Mouse (Mus musculus) heart, embryonic 10.5 days (tissue): ENCODE results near the gene Atp6v0d1. TPM values are rescaled to one million over a fixed set of nuclear protein-coding genes. Genes with fewer than 3 reads are reported as not detected.

ENCODE experiments used
- DNase-seq: peaks from one replicate; pipeline ENCODE4 v3.0.0-alpha.2; 2017; ENCODE audit warnings: low spot score
- H3K27ac ChIP-seq: fragments of 300-500 bp; sonication (generic); 2 replicates; pipeline ENCODE4 v1.5.1; 2016; ENCODE audit warnings: mild to moderate bottlenecking
- H3K27me3 ChIP-seq: fragments of 300-500 bp; sonication (generic); 2 replicates; pipeline ENCODE4 v1.6.1; 2016; ENCODE audit warnings: mild to moderate bottlenecking; ENCODE audit not compliant: poor library complexity, insufficient read depth, severe bottlenecking
- H3K36me3 ChIP-seq: fragments of 300-500 bp; sonication (generic); 2 replicates; pipeline ENCODE4 v1.6.1; 2016; ENCODE audit warnings: mild to moderate bottlenecking, moderate library complexity
- H3K4me1 ChIP-seq: fragments of 300-500 bp; sonication (generic); 2 replicates; pipeline ENCODE4 v1.6.1; 2016; ENCODE audit warnings: mild to moderate bottlenecking
- H3K4me3 ChIP-seq: fragments of 300-500 bp; sonication (generic); 2 replicates; pipeline ENCODE4 v1.5.1; 2016; ENCODE audit warnings: mild to moderate bottlenecking, moderate library complexity
- H3K9me3 ChIP-seq: fragments of 300-500 bp; sonication (generic); 2 replicates; pipeline ENCODE4 v1.6.1; 2016; ENCODE audit warnings: mild to moderate bottlenecking, moderate library complexity
- WGBS: fragments of 180-500 bp; shearing (Covaris S2); methylation state at CpG from one replicate; pipeline ENCODE4 v1.1.7; 2016; 5-methylcytosine and 5-hydroxymethylcytosine counted together
- polyA plus RNA-seq: library from polyadenylated mRNA; unstranded; fragments of >200 nt; fragmentation: Nextera tagmentation; extraction: Ambion mirVana; gene quantifications from 2 replicates; pipeline ENCODE4 v1.2.1, GENCODE M21; 2016

Gene Atp6v0d1
- polyA plus RNA-seq, 1 experiment from 2014 or later, result 70.6 TPM

GRCm38 (mm10) chr8:105508758-105509157, 57.1 kb downstream of the Atp6v0d1 start:
- no peak for DNase-seq
- Histone ChIP-seq H3K9me3 (no peaks in the 10 kb centered on the region), H3K27me3 (no peaks in the 10 kb centered on the region), H3K4me3 (no peak overlapping the region), H3K27ac (0 out of 2 replicates have a peak overlapping the region, but pooled peaks have one; percentile 0), H3K36me3 (no peaks in the 10 kb centered on the region), H3K4me1 (peaks cover 25% of the 10 kb centered on the region)
- 78% methylated on average over 1 of the region's 2 CpGs for WGBS

- no peaks in the 10 kb centered on the region for H3K36me3 ChIP-seq
- H3K27me3 ChIP-seq, result no peaks in the 10 kb centered on the region
- 53% methylated on average over 6 of the region's 6 CpGs for WGBS
- no peak overlapping the region for H3K27ac ChIP-seq
- H3K4me1 ChIP-seq, result peaks cover 25% of the 10 kb centered on the region
- no peak overlapping the region for H3K4me3 ChIP-seq
- no peaks in the 10 kb centered on the region for H3K9me3 ChIP-seq
- DNase-seq, result no peak
These were observed 58.9 kb downstream of the Atp6v0d1 start for GRCm38 (mm10) chr8:105506977-105507376.

DNA sequence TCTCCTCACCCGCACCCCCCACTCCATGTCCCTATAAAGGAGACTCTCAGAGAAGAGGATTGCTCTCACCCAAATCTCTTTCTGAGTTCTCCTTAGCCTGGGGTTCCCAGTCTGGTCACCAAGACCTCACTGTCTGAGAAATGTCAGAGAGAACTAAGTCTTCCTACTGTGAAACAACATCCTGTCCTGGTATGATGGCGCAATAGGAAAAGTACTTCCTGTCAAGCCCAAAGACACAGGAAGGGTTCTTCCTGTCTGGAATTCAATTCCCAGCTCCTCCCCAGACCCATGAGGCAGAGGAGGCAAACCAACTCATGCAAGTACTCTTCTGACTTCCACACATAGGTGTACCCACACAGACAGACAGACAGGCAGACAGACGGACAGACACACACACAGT, 61.2 kb downstream of the Atp6v0d1 start:
- no peaks in the 10 kb centered on the region for H3K27me3 ChIP-seq
- no peaks in the 10 kb centered on the region for H3K36me3 ChIP-seq
- no peaks in the 10 kb centered on the region for H3K9me3 ChIP-seq
- H3K27ac ChIP-seq, result peak overlapping the region; percentile 29; the same call in 1 of the 2 replicates
- H3K4me3 ChIP-seq, result no peak overlapping the region
- H3K4me1 ChIP-seq, result peaks cover 15% of the 10 kb centered on the region
- DNase-seq, result no peak
- 89% methylated on average over 3 of the region's 3 CpGs for WGBS

DNA sequence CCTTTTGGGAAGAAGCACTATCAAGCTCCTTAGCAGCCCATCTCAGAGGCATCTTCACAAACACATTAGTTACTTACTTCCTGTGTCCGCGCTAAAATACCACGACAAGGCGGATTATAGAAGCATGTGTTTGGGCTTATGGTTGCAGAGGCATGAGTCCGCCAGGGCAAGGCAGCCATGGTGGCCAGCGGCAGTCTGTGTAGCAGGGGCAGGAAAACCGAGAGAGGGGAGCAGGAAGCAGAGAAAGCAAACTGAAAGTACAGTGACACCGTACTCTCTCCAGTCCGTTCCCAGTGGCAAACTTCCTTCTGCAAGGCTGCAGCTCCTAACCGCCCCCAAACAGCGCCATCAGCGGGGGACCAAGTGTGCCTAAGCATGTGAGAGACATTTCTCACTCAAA, 66.1 kb downstream of the Atp6v0d1 start:
- DNase-seq, result no peak
- WGBS, result 59% methylated on average over 12 of the region's 12 CpGs
- Histone ChIP-seq H3K27ac (no peak overlapping the region), H3K4me3 (no peak overlapping the region), H3K9me3 (no peaks in the 10 kb centered on the region), H3K27me3 (no peaks in the 10 kb centered on the region), H3K36me3 (no peaks in the 10 kb centered on the region), H3K4me1 (peaks cover 11% of the 10 kb centered on the region)

DNA sequence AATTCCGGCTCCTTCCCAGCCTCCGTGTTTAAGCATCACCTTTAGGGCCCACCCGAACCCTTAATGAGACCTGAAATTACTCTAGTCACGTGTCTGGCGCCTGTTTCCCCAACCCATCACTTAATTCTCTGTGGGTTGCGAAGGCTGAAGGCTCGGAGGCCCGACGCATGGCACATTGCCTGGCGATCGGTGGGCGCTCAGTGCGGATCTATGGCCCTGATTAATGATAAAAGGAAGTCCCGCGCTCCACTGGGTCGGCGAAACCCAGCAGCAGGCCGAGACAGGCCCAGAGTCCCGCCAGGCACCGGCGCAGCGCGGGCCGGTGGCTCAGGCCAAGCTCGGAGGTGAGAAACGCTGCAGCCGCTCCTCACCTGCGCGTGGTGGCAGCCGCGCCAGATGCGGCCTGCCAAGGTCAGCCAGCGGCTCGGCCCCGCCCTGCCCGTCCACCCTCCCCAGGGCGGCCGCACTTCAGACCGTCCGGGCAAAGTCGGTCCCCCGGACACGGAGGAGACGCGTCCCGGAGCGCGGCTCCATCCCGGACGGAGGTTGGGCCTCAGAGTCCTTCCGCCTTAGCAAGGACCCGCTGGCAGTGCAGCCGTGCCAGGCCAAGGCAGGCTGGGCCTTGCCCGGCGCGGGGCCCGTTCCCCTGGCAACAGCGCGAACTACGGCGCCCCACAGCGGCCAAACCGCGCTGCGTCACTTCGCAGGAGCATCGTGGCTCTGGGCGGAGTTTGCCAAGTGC, 69.2 kb downstream of the Atp6v0d1 start, which contains the start of gene Zdhhc1:
Gene Zdhhc1, minus strand, starts transcription at position 464 of the 742 bp plus-strand sequence.
- WGBS, result under 1% methylated on average over 68 of the region's 68 CpGs
- H3K4me3 ChIP-seq, result peak within 1 kb of the TSS; percentile 80
- no peaks in the 10 kb centered on the region for H3K36me3 ChIP-seq
- DNase-seq, result peak; percentile 91
- H3K27ac ChIP-seq, result peak within 1 kb of the TSS; percentile 92
- peaks cover 13% of the 10 kb centered on the region for H3K4me1 ChIP-seq
- H3K9me3 ChIP-seq, result no peaks in the 10 kb centered on the region
- no peaks in the 10 kb centered on the region for H3K27me3 ChIP-seq

DNA sequence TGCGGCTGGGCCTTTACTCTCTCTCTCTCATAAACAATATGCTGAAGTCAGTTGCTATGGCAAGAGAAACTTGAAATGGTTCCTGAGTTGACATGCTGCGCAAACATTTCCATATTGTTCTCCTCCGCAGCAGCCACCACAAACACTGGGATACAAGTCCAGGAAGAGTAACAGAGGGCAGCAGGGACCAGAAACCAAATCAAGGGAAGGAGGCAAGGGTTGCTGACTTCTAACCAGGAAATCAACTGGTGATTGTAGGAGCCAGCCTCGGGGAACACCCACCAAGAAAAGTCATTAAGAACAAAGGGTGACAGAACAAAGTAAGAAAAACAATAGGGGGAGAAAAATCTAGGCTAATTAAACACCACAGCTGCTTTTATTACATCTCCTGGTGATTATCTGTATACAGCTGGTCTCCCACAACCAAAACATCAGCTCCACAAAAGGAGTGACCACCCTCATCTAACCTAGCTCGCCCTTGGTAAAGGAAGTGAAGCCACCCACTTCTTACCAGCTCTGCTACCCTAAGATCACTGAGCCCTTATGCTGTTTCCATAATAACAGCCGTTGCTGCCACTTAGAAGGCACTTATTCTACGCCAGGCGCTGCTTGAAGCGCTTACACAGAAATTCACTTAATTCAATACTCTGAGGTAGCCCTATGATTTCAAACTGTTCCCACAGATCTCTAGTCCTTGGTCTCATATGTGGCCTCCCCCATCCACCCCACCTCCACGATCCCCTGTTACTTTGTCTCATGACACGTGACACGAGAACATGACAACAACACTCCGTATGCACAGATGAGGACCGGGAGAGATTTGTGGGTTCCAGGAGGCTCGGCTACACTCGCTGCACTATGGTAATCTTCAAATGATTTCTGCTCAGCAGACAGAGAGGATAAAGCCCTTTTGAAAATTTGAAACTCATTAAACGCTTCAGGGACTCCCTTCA, 70.2 kb downstream of the Atp6v0d1 start:
- Histone ChIP-seq H3K27ac (peak overlapping the region; percentile 92), H3K4me3 (peak overlapping the region; percentile 80), H3K27me3 (no peaks in the 10 kb centered on the region), H3K4me1 (peaks cover 23% of the 10 kb centered on the region), H3K36me3 (no peaks in the 10 kb centered on the region), H3K9me3 (no peaks in the 10 kb centered on the region)
- DNase-seq, result no peak
- 47% methylated on average over 17 of the region's 17 CpGs for WGBS

GRCm38 (mm10) chr8:105494566-105494965, 71.3 kb downstream of the Atp6v0d1 start:
- H3K4me3 ChIP-seq, result no peak overlapping the region
- 76% methylated on average over 3 of the region's 3 CpGs for WGBS
- no peaks in the 10 kb centered on the region for H3K27me3 ChIP-seq
- no peak overlapping the region for H3K27ac ChIP-seq
- no peaks in the 10 kb centered on the region for H3K9me3 ChIP-seq
- DNase-seq, result no peak
- H3K4me1 ChIP-seq, result peaks cover 26% of the 10 kb centered on the region
- no peaks in the 10 kb centered on the region for H3K36me3 ChIP-seq

DNA sequence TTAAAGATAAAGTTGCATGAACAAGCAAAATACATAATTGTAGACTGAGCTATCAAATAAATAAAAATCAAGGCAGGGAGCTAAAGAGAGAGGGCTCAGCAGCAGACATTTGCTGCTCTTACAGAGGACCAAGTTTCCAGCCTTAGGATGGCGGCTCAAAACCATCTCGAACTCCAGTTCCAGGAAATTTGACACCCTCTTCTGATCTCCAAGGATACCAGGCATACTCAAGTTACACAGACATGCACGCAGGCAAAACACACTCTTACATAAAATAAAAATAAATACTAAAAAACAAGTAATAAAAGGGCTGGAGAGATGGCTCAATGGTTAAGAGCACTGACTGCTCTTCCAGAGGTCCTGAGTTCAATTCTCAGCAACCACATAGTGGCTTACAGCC, 72.4 kb downstream of the Atp6v0d1 start:
- H3K4me1 ChIP-seq, result peaks cover 26% of the 10 kb centered on the region
- no peaks in the 10 kb centered on the region for H3K9me3 ChIP-seq
- H3K27me3 ChIP-seq, result no peaks in the 10 kb centered on the region
- H3K27ac ChIP-seq, result no peak overlapping the region
- no peak for DNase-seq
- WGBS, result 37% methylated on average over 3 of the region's 3 CpGs
- no peak overlapping the region for H3K4me3 ChIP-seq
- H3K36me3 ChIP-seq, result no peaks in the 10 kb centered on the region

- Histone ChIP-seq H3K4me3 (no peak overlapping the region), H3K36me3 (0 out of 2 replicates have a peak, but pooled peaks cover 5% of the 10 kb centered on the region), H3K4me1 (peaks cover 15% of the 10 kb centered on the region), H3K9me3 (no peaks in the 10 kb centered on the region), H3K27me3 (no peaks in the 10 kb centered on the region), H3K27ac (no peak overlapping the region)
- WGBS, result 50% methylated on average over 1 of the region's 1 CpGs
- DNase-seq, result no peak
These were observed 76.6 kb downstream of the Atp6v0d1 start for GRCm38 (mm10) chr8:105489281-105489680.

DNA sequence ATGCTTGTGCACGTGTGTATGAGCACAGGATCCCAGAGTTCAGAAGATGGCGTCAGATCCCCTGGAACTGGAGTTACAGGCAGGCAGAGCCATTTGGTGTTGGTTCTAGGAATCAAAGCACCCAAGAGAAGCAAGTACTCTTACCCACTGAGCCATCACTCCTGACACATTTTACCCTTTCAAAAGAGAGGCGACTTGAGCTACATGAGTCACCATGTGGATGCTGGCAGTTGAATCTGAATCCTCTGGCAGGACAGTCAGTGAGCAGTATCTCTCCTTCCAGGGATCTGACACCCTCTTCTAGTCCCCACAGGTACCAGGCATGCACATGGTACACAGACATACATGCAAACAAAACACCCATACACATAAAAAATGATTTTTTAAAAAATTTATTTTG, 77.8 kb downstream of the Atp6v0d1 start:
- Histone ChIP-seq H3K27me3 (no peaks in the 10 kb centered on the region), H3K4me1 (peaks cover 25% of the 10 kb centered on the region), H3K9me3 (no peaks in the 10 kb centered on the region), H3K36me3 (0 out of 2 replicates have a peak, but pooled peaks cover 5% of the 10 kb centered on the region), H3K4me3 (no peak overlapping the region), H3K27ac (no peak overlapping the region)
- no peak for DNase-seq
- 64% methylated on average over 3 of the region's 3 CpGs for WGBS

- Histone ChIP-seq H3K4me3 (no peak overlapping the region), H3K27me3 (no peaks in the 10 kb centered on the region), H3K9me3 (no peaks in the 10 kb centered on the region), H3K27ac (0 out of 2 replicates have a peak overlapping the region, but pooled peaks have one; percentile 26), H3K36me3 (0 out of 2 replicates have a peak, but pooled peaks cover 5% of the 10 kb centered on the region), H3K4me1 (peaks cover 27% of the 10 kb centered on the region)
- DNase-seq, result no peak
- WGBS, result 26% methylated on average over 2 of the region's 2 CpGs
These were observed 81.5 kb downstream of the Atp6v0d1 start for GRCm38 (mm10) chr8:105484392-105484791.

DNA sequence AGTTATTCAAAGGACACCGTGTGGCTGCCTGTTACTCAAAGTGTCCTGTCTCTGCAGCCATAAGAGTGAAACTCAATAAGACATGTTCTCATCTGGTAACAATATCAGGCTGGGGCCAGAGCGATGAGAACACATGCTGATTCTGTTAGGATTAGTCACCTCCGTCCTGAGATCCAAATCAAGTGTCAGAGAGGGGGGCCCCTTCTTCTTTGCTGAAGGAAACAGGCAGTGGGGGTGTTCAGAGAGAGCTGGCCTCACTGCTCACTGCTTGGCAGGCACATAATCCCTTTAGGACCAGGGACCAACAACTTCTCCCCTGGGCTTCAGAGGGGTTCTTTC, 81.8 kb downstream of the Atp6v0d1 start:
- Histone ChIP-seq H3K9me3 (no peaks in the 10 kb centered on the region), H3K27ac (0 out of 2 replicates have a peak overlapping the region, but pooled peaks have one; percentile 26), H3K27me3 (no peaks in the 10 kb centered on the region), H3K36me3 (0 out of 2 replicates have a peak, but pooled peaks cover 5% of the 10 kb centered on the region), H3K4me3 (no peak overlapping the region), H3K4me1 (peaks cover 30% of the 10 kb centered on the region)
- no peak for DNase-seq
- 54% methylated on average over 3 of the region's 3 CpGs for WGBS
